Mouse (Mus musculus) bone marrow, adult 2 months (tissue): ENCODE data around the gene Dock6. TPM values are rescaled to one million over a fixed set of nuclear protein-coding genes. Genes with fewer than 3 reads are reported as not detected.
"Not testable (repeated sequence)": the region's sequence is repeated elsewhere in the genome, so short reads cannot be mapped to it uniquely, and the experiment has no call there.

ENCODE experiments used
- H3K27ac ChIP-seq: fragments of 200-500 bp; 2 replicates; pipeline ENCODE4 v1.5.1; 2012; ENCODE audit warnings: low read depth, mild to moderate bottlenecking, control low read depth, inconsistent platforms, low read length; ENCODE audit not compliant: control insufficient read depth, poor library complexity, insufficient read depth
- H3K4me1 ChIP-seq: fragments of 200-500 bp; 2 replicates; pipeline ENCODE4 v1.6.1; 2011; ENCODE audit warnings: low read length; ENCODE audit not compliant: control insufficient read depth, insufficient read depth
- H3K4me3 ChIP-seq: fragments of 200-500 bp; replicated peaks from 2 replicates; pipeline ENCODE3; 2011; ENCODE audit warnings: mild to moderate bottlenecking, low read depth, low read length, control low read depth; ENCODE audit not compliant: control insufficient read depth
- CTCF ChIP-seq: fragments of 200-500 bp; IDR thresholded peaks from 2 replicates; pipeline ENCODE4 v1.5.1; 2011; ENCODE audit warnings: low read length, control low read depth; ENCODE audit not compliant: control insufficient read depth, insufficient read depth
- POLR2A ChIP-seq: fragments of 200-500 bp; IDR thresholded peaks from 2 replicates; pipeline ENCODE4 v1.6.1; 2011; ENCODE audit warnings: low read depth, mild to moderate bottlenecking, control low read depth, low read length, borderline replicate concordance; ENCODE audit not compliant: control insufficient read depth
- WGBS: fragments of 180-500 bp; shearing (Covaris S2); methylation state at CpG from one replicate; pipeline ENCODE4 v1.1.7; 2018; 5-methylcytosine and 5-hydroxymethylcytosine counted together
- polyA plus RNA-seq: library from polyadenylated mRNA; stranded (reverse); fragments of >200 nt; gene quantifications from 2 replicates; pipeline ENCODE4 v1.2.4, GENCODE M21; 2011; ENCODE audit warnings: low replicate concordance; ENCODE audit not compliant: missing spikeins, insufficient read depth, insufficient read length

Gene Dock6
- polyA plus RNA-seq, 1 experiment = 7.2 TPM

GRCm38 (mm10) chr9:21774353-21774752 lies 78.1 kb downstream of the Dock6 start:
- WGBS = 80% methylated on average over 16 of the region's 16 CpGs
- H3K4me3 ChIP-seq = no peak overlapping the region
- no peaks in the 10 kb centered on the region for H3K4me1 ChIP-seq
- H3K27ac ChIP-seq = no peak overlapping the region
- TF ChIP-seq CTCF (no peak), POLR2A (no peak)

- 69% methylated on average over 5 of the region's 5 CpGs for WGBS
- not testable (repeated sequence) for H3K4me3 ChIP-seq, H3K4me1 ChIP-seq, H3K27ac ChIP-seq
Observed at GRCm38 (mm10) chr9:21773396-21773795, 79.0 kb downstream of the Dock6 start.

- Histone ChIP-seq H3K4me1 (no peaks in the 10 kb centered on the region), H3K27ac (no peak overlapping the region; the same call in 1 of the 2 replicates), H3K4me3 (no peak overlapping the region)
- 91% methylated on average over 26 of the region's 26 CpGs for WGBS
- TF ChIP-seq CTCF (no peak), POLR2A (no peak)
Observed at GRCm38 (mm10) chr9:21769558-21770183, 82.8 kb downstream of the Dock6 start.

GRCm38 (mm10) chr9:21768511-21769411 lies 83.7 kb downstream of the Dock6 start:
- no peak overlapping the region for H3K27ac ChIP-seq
- WGBS = 83% methylated on average over 13 of the region's 13 CpGs
- no peak for TF ChIP-seq CTCF
- no peak for TF ChIP-seq POLR2A

GRCm38 (mm10) chr9:21767896-21768295 lies 84.5 kb downstream of the Dock6 start:
- H3K4me1 ChIP-seq = peaks cover 2% of the 10 kb centered on the region; the same call in 1 of the 2 replicates
- TF ChIP-seq POLR2A (no peak), CTCF (no peak)
- H3K4me3 ChIP-seq = no peak overlapping the region
- no peak overlapping the region for H3K27ac ChIP-seq
- 84% methylated on average over 11 of the region's 11 CpGs for WGBS

More at GRCm38 (mm10) chr9:21768511-21769411, 83.7 kb downstream of the Dock6 start:
- H3K4me3 ChIP-seq = no peak overlapping the region
- peaks cover 2% of the 10 kb centered on the region; the same call in 1 of the 2 replicates for H3K4me1 ChIP-seq

- Histone ChIP-seq H3K4me1 (peaks cover 3% of the 10 kb centered on the region; the same call in 1 of the 2 replicates), H3K4me3 (no peak overlapping the region), H3K27ac (no peak overlapping the region)
- 60% methylated on average over 6 of the region's 6 CpGs for WGBS
- TF ChIP-seq CTCF = no peak
- no peak for TF ChIP-seq POLR2A
Observed at GRCm38 (mm10) chr9:21764084-21764999, 88.1 kb downstream of the Dock6 start.

- Histone ChIP-seq H3K4me3 (no peak overlapping the region), H3K4me1 (peaks cover 5% of the 10 kb centered on the region; the same call in 1 of the 2 replicates), H3K27ac (no peak overlapping the region)
- TF ChIP-seq POLR2A (no peak), CTCF (no peak)
Observed at GRCm38 (mm10) chr9:21762135-21762534, 90.3 kb downstream of the Dock6 start.
